Mouse (Mus musculus): ENCODE results near the gene Mdh1. TPM values are rescaled to one million over a fixed set of nuclear protein-coding genes. Genes with fewer than 3 reads are reported as not detected.
"Not testable (repeated sequence)": the region's sequence is repeated elsewhere in the genome, so short reads cannot be mapped to it uniquely, and the experiment has no call there.

Gene Mdh1
- total and polyA plus RNA-seq, 2 experiments, result 356 to 1,668 TPM

- no peak for DNase-seq (ENCODE audit: extremely low read depth, low read depth, low spot score)
- no peaks in the 10 kb centered on the region for H3K27me3 ChIP-seq (ENCODE audit: control insufficient read depth, insufficient read depth, low read length)
- H3K36me3 ChIP-seq (ENCODE audit: control insufficient read depth, insufficient read depth, low read length), result no peaks in the 10 kb centered on the region
- TF ChIP-seq CTCF (IDR thresholded peaks at IDR 0.05; ENCODE audit: low read depth, low read length) (no peak), POLR2A (IDR thresholded peaks at IDR 0.05; ENCODE audit: extremely low read depth, insufficient read depth, low read length) (no peak)
- 86% methylated on average over 2 of the region's 2 CpGs for WGBS
- no peak overlapping the region for H3K4me3 ChIP-seq (ENCODE audit: insufficient read depth, low read depth, low read length)
- H3K9ac ChIP-seq (ENCODE audit: low read depth, low read length), result no peak overlapping the region
- H3K27ac ChIP-seq (replicated peaks; ENCODE audit: insufficient read depth, low read depth, low read length), result no peak overlapping the region
- no peaks in the 10 kb centered on the region for H3K79me2 ChIP-seq (ENCODE audit: control insufficient read depth, insufficient read depth, low read length)
- H3K4me1 ChIP-seq (ENCODE audit: control insufficient read depth, insufficient read depth, low read length), result peaks cover 7% of the 10 kb centered on the region; the same call in 1 of the 2 replicates
Measured at GRCm38 (mm10) chr11:21545021-21545420, 27.1 kb downstream of the Mdh1 start.

DNA sequence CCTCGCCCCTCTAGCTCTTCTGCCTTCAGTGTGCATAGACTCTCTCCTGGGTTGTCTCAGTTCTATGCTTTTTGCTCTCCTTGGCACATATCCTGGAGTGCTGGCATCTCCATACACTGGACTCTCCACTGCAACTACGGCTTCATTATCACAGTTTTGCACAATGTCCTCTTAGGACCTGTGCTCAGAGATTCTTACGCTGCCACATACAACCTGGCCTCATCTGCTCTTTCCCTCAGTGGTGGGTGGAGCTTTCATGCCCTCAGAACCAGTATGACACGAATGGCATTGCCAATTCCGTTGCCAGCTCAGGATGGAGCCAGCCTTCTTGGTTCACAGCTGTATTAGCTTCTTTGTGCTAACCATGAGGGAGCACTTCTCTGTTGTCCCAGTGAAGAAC, 29.4 kb downstream of the Mdh1 start:
- TF ChIP-seq POLR2A (IDR thresholded peaks at IDR 0.05; ENCODE audit: extremely low read depth, insufficient read depth, low read length) (no peak), CTCF (IDR thresholded peaks at IDR 0.05; ENCODE audit: low read depth, low read length) (no peak)
- peak; percentile 74 for DNase-seq (ENCODE audit: extremely low read depth, low read depth, low spot score)
- H3K79me2 ChIP-seq (ENCODE audit: control insufficient read depth, insufficient read depth, low read length), result no peaks in the 10 kb centered on the region
- H3K9ac ChIP-seq (ENCODE audit: low read depth, low read length), result no peak overlapping the region
- no peaks in the 10 kb centered on the region for H3K36me3 ChIP-seq (ENCODE audit: control insufficient read depth, insufficient read depth, low read length)
- 52% methylated on average over 5 of the region's 5 CpGs for WGBS
- no peaks in the 10 kb centered on the region for H3K27me3 ChIP-seq (ENCODE audit: control insufficient read depth, insufficient read depth, low read length)
- no peak overlapping the region for H3K4me3 ChIP-seq (ENCODE audit: insufficient read depth, low read depth, low read length)
- H3K4me1 ChIP-seq (ENCODE audit: control insufficient read depth, insufficient read depth, low read length), result peaks cover 4% of the 10 kb centered on the region; the same call in 1 of the 2 replicates
- no peak overlapping the region for H3K27ac ChIP-seq (replicated peaks; ENCODE audit: insufficient read depth, low read depth, low read length)

DNA sequence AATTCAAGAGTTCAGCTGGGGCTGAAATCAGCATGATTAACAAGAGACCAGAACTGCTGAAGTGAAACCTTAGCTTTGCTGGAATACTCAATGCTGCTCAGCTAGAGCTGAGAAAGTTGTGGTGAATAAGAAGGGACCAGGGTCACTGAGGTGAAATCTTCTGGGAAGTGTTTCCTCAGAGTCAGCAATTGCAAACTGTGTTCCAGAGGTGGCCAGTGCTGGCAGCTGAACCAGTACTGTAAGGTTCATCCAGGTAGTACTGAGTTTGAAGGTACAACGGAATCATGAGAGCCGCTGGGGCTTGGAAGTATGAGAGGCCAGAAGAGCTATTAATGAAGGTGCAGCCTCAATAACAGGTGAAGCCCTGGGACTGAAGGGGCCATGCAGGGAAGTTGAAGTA, 31.5 kb downstream of the Mdh1 start:
- H3K4me3 ChIP-seq (ENCODE audit: insufficient read depth, low read depth, low read length), result no peak overlapping the region
- WGBS, result 84% methylated on average over 2 of the region's 2 CpGs
- H3K36me3 ChIP-seq (ENCODE audit: control insufficient read depth, insufficient read depth, low read length), result no peaks in the 10 kb centered on the region
- H3K9ac ChIP-seq (ENCODE audit: low read depth, low read length), result no peak overlapping the region
- H3K4me1 ChIP-seq (ENCODE audit: control insufficient read depth, insufficient read depth, low read length), result peaks cover 2% of the 10 kb centered on the region; the same call in 1 of the 2 replicates
- no peak overlapping the region for H3K27ac ChIP-seq (replicated peaks; ENCODE audit: insufficient read depth, low read depth, low read length)
- no peaks in the 10 kb centered on the region for H3K79me2 ChIP-seq (ENCODE audit: control insufficient read depth, insufficient read depth, low read length)
- no peaks in the 10 kb centered on the region for H3K27me3 ChIP-seq (ENCODE audit: control insufficient read depth, insufficient read depth, low read length)
- no peak for DNase-seq (ENCODE audit: extremely low read depth, low read depth, low spot score)
- no peak for TF ChIP-seq POLR2A (IDR thresholded peaks at IDR 0.05; ENCODE audit: extremely low read depth, insufficient read depth, low read length)
- TF ChIP-seq CTCF (IDR thresholded peaks at IDR 0.05; ENCODE audit: low read depth, low read length), result no peak

GRCm38 (mm10) chr11:21540072-21540471, 32.1 kb downstream of the Mdh1 start:
- TF ChIP-seq POLR2A (IDR thresholded peaks at IDR 0.05; ENCODE audit: extremely low read depth, insufficient read depth, low read length) (no peak), CTCF (IDR thresholded peaks at IDR 0.05; ENCODE audit: low read depth, low read length) (no peak)
- DNase-seq (ENCODE audit: extremely low read depth, low read depth, low spot score), result no peak
- WGBS, result 82% methylated on average over 2 of the region's 2 CpGs
- no peaks in the 10 kb centered on the region for H3K36me3 ChIP-seq (ENCODE audit: control insufficient read depth, insufficient read depth, low read length)
- H3K4me1 ChIP-seq (ENCODE audit: control insufficient read depth, insufficient read depth, low read length), result peaks cover 2% of the 10 kb centered on the region; the same call in 1 of the 2 replicates
- no peaks in the 10 kb centered on the region for H3K27me3 ChIP-seq (ENCODE audit: control insufficient read depth, insufficient read depth, low read length)
- H3K27ac ChIP-seq (replicated peaks; ENCODE audit: insufficient read depth, low read depth, low read length), result no peak overlapping the region
- H3K9ac ChIP-seq (ENCODE audit: low read depth, low read length), result no peak overlapping the region
- H3K4me3 ChIP-seq (ENCODE audit: insufficient read depth, low read depth, low read length), result no peak overlapping the region
- no peaks in the 10 kb centered on the region for H3K79me2 ChIP-seq (ENCODE audit: control insufficient read depth, insufficient read depth, low read length)

DNA sequence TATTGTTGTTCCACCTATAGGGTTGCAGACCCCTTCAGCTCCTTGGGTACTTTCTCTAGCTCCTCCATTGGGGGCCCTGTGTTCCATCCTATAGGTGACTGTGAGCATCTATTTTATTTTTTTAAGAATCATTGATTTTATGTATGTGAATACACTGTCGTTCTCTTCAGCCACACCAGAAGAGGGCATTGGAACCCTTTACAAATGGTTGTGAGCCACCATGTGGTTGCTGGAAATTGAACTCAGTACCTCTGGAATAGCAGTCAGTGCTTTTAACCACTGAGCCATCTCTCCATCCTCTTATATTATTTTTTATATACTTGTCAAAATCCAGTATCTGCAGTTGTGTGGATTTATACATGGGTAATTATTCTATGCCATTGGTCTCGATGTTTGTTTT, 41.3 kb downstream of the Mdh1 start:
- not testable (repeated sequence) for H3K9ac ChIP-seq (ENCODE audit: low read depth, low read length); H3K27ac ChIP-seq (replicated peaks; ENCODE audit: insufficient read depth, low read depth, low read length); H3K36me3 ChIP-seq (ENCODE audit: control insufficient read depth, insufficient read depth, low read length); DNase-seq (ENCODE audit: extremely low read depth, low read depth, low spot score); H3K4me3 ChIP-seq (ENCODE audit: insufficient read depth, low read depth, low read length); H3K27me3 ChIP-seq (ENCODE audit: control insufficient read depth, insufficient read depth, low read length); H3K79me2 ChIP-seq (ENCODE audit: control insufficient read depth, insufficient read depth, low read length); H3K4me1 ChIP-seq (ENCODE audit: control insufficient read depth, insufficient read depth, low read length)
- WGBS, result 63% methylated on average over 2 of the region's 2 CpGs

DNA sequence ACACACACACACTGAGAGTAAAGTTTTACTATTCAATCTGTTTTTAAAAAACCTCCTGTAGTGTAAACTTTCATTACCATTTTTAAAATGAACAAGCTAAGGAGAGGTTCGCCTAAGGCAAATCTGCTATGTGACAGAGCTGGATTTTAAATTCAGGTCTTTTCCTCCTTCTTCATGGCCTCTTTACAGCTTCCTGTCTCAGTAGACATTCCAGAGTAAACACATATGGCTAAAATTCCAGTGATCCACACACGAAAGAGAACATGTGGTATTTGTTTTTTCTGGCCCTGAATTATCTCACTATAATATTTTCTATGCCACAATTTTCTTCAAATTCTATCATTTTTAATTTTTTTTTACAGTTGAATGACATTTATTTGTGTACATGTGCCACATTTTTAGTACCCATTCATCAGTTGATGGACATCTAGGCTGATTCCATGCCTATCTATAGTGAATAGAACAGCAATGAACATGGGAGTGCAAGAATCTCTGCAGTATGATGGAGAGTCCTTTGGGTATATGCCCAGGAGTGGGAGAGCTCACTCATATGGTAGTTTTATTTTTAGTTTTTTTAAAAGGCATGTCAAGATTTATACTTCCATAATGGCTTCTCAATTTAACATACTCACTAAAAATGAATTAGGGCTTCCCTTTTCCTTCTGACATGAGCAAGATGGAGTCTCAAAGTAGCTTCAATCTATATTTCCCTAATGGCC, 43.3 kb downstream of the Mdh1 start:
- H3K27me3 ChIP-seq (ENCODE audit: control insufficient read depth, insufficient read depth, low read length), result no peaks in the 10 kb centered on the region
- TF ChIP-seq POLR2A (IDR thresholded peaks at IDR 0.05; ENCODE audit: extremely low read depth, insufficient read depth, low read length) (no peak), CTCF (IDR thresholded peaks at IDR 0.05; ENCODE audit: low read depth, low read length) (no peak)
- WGBS, result 79% methylated on average over 2 of the region's 2 CpGs
- no peaks in the 10 kb centered on the region for H3K79me2 ChIP-seq (ENCODE audit: control insufficient read depth, insufficient read depth, low read length)
- no peak overlapping the region for H3K9ac ChIP-seq (ENCODE audit: low read depth, low read length)
- H3K36me3 ChIP-seq (ENCODE audit: control insufficient read depth, insufficient read depth, low read length), result no peaks in the 10 kb centered on the region
- no peak overlapping the region for H3K27ac ChIP-seq (replicated peaks; ENCODE audit: insufficient read depth, low read depth, low read length)
- no peak for DNase-seq (ENCODE audit: extremely low read depth, low read depth, low spot score)
- H3K4me1 ChIP-seq (ENCODE audit: control insufficient read depth, insufficient read depth, low read length), result no peaks in the 10 kb centered on the region
- no peak overlapping the region for H3K4me3 ChIP-seq (ENCODE audit: insufficient read depth, low read depth, low read length)

Measured in liver, adult 2 months (tissue).